In genomic region chr7:53486126-53486525, GRCm38 (mm10) we compare ENCODE assay signal across 15 mouse cellular contexts.
"Had no signal": no experiment of that assay in that cellular context is flagged by ENCODE, and none has a peak within 500 bp of the region (broad histone marks: within the 10 kb centered on the region; RNA-seq: fewer than 3 reads in every experiment).

No protein-coding gene starts in this region.

- DNase-seq: kidney, adult 2 months; kidney, postnatal 14 days; left cerebral cortex, postnatal 4 days; lung, embryonic 14.5 days; lung, postnatal 10 days; lung, postnatal 4 days; retina, postnatal 1 day; thymus, adult 2 months; thymus, postnatal 25 days had no signal

- H3K4me1 ChIP-seq: kidney, embryonic 15.5 days; limb, embryonic 15.5 days; liver, embryonic 12.5 days; megakaryocyte, embryonic 14.5 days; midbrain, embryonic 13.5 days; stomach, embryonic 15.5 days had no signal

- H3K9me3 ChIP-seq: kidney, embryonic 15.5 days; limb, embryonic 15.5 days; liver, embryonic 12.5 days; megakaryocyte, embryonic 14.5 days; midbrain, embryonic 13.5 days; stomach, embryonic 15.5 days had no signal

- H3K27ac ChIP-seq: kidney, embryonic 15.5 days; limb, embryonic 15.5 days; liver, embryonic 12.5 days; midbrain, embryonic 13.5 days; stomach, embryonic 15.5 days had no signal

- ATAC-seq: liver, embryonic 12.5 days; midbrain, embryonic 13.5 days had no signal

- H3K9ac ChIP-seq: kidney, embryonic 15.5 days; limb, embryonic 15.5 days; liver, embryonic 12.5 days; lung, embryonic 14.5 days; midbrain, embryonic 13.5 days; stomach, embryonic 15.5 days had no signal

- H3K4me3 ChIP-seq: kidney, embryonic 15.5 days; limb, embryonic 15.5 days; liver, embryonic 12.5 days; megakaryocyte, embryonic 14.5 days; midbrain, embryonic 13.5 days; stomach, embryonic 15.5 days had no signal

- H3K4me2 ChIP-seq: kidney, embryonic 15.5 days; limb, embryonic 15.5 days; liver, embryonic 12.5 days; lung, embryonic 14.5 days; midbrain, embryonic 13.5 days; stomach, embryonic 15.5 days had no signal

- H3K27me3 ChIP-seq: kidney, embryonic 15.5 days; limb, embryonic 15.5 days; liver, embryonic 12.5 days; megakaryocyte, embryonic 14.5 days; midbrain, embryonic 13.5 days; stomach, embryonic 15.5 days had no signal

- H3K36me3 ChIP-seq: kidney, embryonic 15.5 days; limb, embryonic 15.5 days; liver, embryonic 12.5 days; midbrain, embryonic 13.5 days; stomach, embryonic 15.5 days had no signal
